Mouse (Mus musculus) CH12.LX (cell line): ENCODE results near the gene Slc29a4. TPM values are rescaled to one million over a fixed set of nuclear protein-coding genes. Genes with fewer than 3 reads are reported as not detected.

Experiments used
- DNase-seq: peaks from one replicate; pipeline ENCODE4 v3.0.0-alpha.2; 2013; ENCODE audit errors: extremely low read depth
- H3K27ac ChIP-seq: 2 replicates; pipeline ENCODE4 v1.5.1; 2012; ENCODE audit warnings: low read depth, mild to moderate bottlenecking, control low read depth, moderate library complexity; ENCODE audit not compliant: insufficient read depth
- H3K27me3 ChIP-seq: replicated peaks from 2 replicates; pipeline ENCODE3; 2012; ENCODE audit warnings: inconsistent platforms
- H3K36me3 ChIP-seq, 2 experiments: replicated peaks in 1 of 2; 2 replicates each; pipeline versions ENCODE3 to v1.6.1; 2012; ENCODE audit warnings: inconsistent platforms in 1 of 2, low read length in 1 of 2, mild to moderate bottlenecking in 1 of 2, mixed read lengths in 1 of 2, moderate library complexity in 1 of 2; ENCODE audit not compliant: control insufficient read depth in 1 of 2, insufficient read depth in 1 of 2
- H3K4me1 ChIP-seq, 2 experiments: 2 replicates each; pipeline ENCODE4 v1.6.1; 2012; ENCODE audit warnings: inconsistent platforms in 1 of 2, moderate library complexity in 1 of 2; ENCODE audit not compliant: insufficient read depth in 2 of 2, control insufficient read depth in 1 of 2
- H3K4me2 ChIP-seq: 2 replicates; pipeline ENCODE4 v1.6.1; 2012; ENCODE audit warnings: low read depth, mild to moderate bottlenecking, control low read depth; ENCODE audit not compliant: poor library complexity, insufficient read depth, severe bottlenecking
- H3K4me3 ChIP-seq, 3 experiments: fragments of 150-350 bp in 1 of 3; sonication (generic) in 1 of 3; replicated peaks in 1 of 3; 2 replicates each; pipeline versions ENCODE3 to v1.5.1; 2011 to 2012; ENCODE audit warnings: low read depth in 2 of 3, low read length in 2 of 3, mild to moderate bottlenecking in 2 of 3, moderate library complexity in 2 of 3, control low read depth in 1 of 3, improper control_type of control experiment in 1 of 3, inconsistent platforms in 1 of 3, mixed read lengths in 1 of 3; ENCODE audit not compliant: poor library complexity in 1 of 3
- H3K79me2 ChIP-seq: replicated peaks from 2 replicates; pipeline ENCODE4 v1.6.1; 2012; ENCODE audit warnings: mild to moderate bottlenecking, moderate library complexity; ENCODE audit not compliant: control insufficient read depth, poor library complexity, insufficient read depth, severe bottlenecking; ENCODE audit errors: extremely low read depth
- H3K9ac ChIP-seq: 2 replicates; pipeline ENCODE4 v1.6.1; 2012; ENCODE audit warnings: low read depth, mild to moderate bottlenecking, control low read depth, moderate library complexity; ENCODE audit not compliant: insufficient read depth
- H3K9me3 ChIP-seq: replicated peaks from 2 replicates; pipeline ENCODE3; 2012; ENCODE audit warnings: low read length, inconsistent platforms, mixed read lengths
- BHLHE40 ChIP-seq: IDR thresholded peaks from 2 replicates; pipeline ENCODE4 v1.6.1; 2011; ENCODE audit warnings: mild to moderate bottlenecking, low read depth, low read length, improper control_type of control experiment
- CHD1 ChIP-seq: IDR thresholded peaks from 2 replicates; pipeline ENCODE4 v1.6.1; 2012; ENCODE audit warnings: low read depth, low read length, improper control_type of control experiment, inconsistent platforms
- CTCF ChIP-seq, 2 experiments: IDR thresholded peaks in 1 of 2; conservative IDR thresholded peaks in 1 of 2; 2 replicates each; pipeline ENCODE4 v1.5.1; 2011 to 2012; ENCODE audit warnings: low read depth in 2 of 2, low read length in 2 of 2, improper control_type of control experiment in 1 of 2, inconsistent platforms in 1 of 2, mild to moderate bottlenecking in 1 of 2, moderate library complexity in 1 of 2
- EP300 ChIP-seq: IDR thresholded peaks from 2 replicates; pipeline ENCODE4 v1.6.1; 2011; ENCODE audit warnings: low read length, improper control_type of control experiment
- GABPA ChIP-seq: IDR thresholded peaks from 2 replicates; pipeline ENCODE4 v1.6.1; 2012; ENCODE audit warnings: low read depth, low read length, improper control_type of control experiment, inconsistent platforms; ENCODE audit not compliant: insufficient replicate concordance
- HCFC1 ChIP-seq: IDR thresholded peaks from 2 replicates; pipeline ENCODE4 v1.6.1; 2012; ENCODE audit warnings: low read depth, mild to moderate bottlenecking, inconsistent platforms, low read length, improper control_type of control experiment
- JUND ChIP-seq: conservative IDR thresholded peaks from 2 replicates; pipeline ENCODE4 v1.6.1; 2011; ENCODE audit warnings: low read depth, low read length, improper control_type of control experiment
- KAT2A ChIP-seq: IDR thresholded peaks from 2 replicates; pipeline ENCODE4 v1.6.1; 2012; ENCODE audit warnings: low read length, improper control_type of control experiment, inconsistent platforms; ENCODE audit not compliant: insufficient replicate concordance
- MAZ ChIP-seq: IDR thresholded peaks from 2 replicates; pipeline ENCODE4 v1.6.1; 2012; ENCODE audit warnings: low read depth, mild to moderate bottlenecking, inconsistent platforms, low read length, improper control_type of control experiment, moderate library complexity
- MEF2A ChIP-seq: IDR thresholded peaks from 2 replicates; pipeline ENCODE4 v1.6.1; 2014; ENCODE audit warnings: low read depth, mild to moderate bottlenecking, inconsistent platforms, low read length, improper control_type of control experiment, borderline replicate concordance
- MYC ChIP-seq: IDR thresholded peaks from 2 replicates; pipeline ENCODE4 v1.6.1; 2011; ENCODE audit warnings: low read depth, mild to moderate bottlenecking, improper control_type of control experiment, low read length
- NELFE ChIP-seq: IDR thresholded peaks from 2 replicates; pipeline ENCODE4 v1.6.1; 2011; ENCODE audit warnings: low read depth, low read length, improper control_type of control experiment
- POLR2A ChIP-seq: IDR thresholded peaks from 2 replicates; pipeline ENCODE4 v1.6.1; 2011; ENCODE audit warnings: low read depth, mild to moderate bottlenecking, improper control_type of control experiment, low read length
- POLR2AphosphoS2 ChIP-seq: IDR thresholded peaks from 2 replicates; pipeline ENCODE4 v1.6.1; 2011; ENCODE audit warnings: low read depth, low read length, improper control_type of control experiment
- RAD21 ChIP-seq: IDR thresholded peaks from 2 replicates; pipeline ENCODE4 v1.6.1; 2011; ENCODE audit warnings: low read depth, mild to moderate bottlenecking, low read length, improper control_type of control experiment, moderate library complexity
- RCOR1 ChIP-seq: conservative IDR thresholded peaks from 2 replicates; pipeline ENCODE4 v1.6.1; 2012; ENCODE audit warnings: low read depth, mild to moderate bottlenecking, inconsistent platforms, low read length, improper control_type of control experiment
- SMC3 ChIP-seq: IDR thresholded peaks from 2 replicates; pipeline ENCODE4 v1.6.1; 2011; ENCODE audit warnings: low read depth, low read length, improper control_type of control experiment
- TBP ChIP-seq: conservative IDR thresholded peaks from 2 replicates; pipeline ENCODE4 v1.6.1; 2011; ENCODE audit warnings: low read depth, low read length, improper control_type of control experiment
- UBTF ChIP-seq: IDR thresholded peaks from 2 replicates; pipeline ENCODE4 v1.6.1; 2012; ENCODE audit warnings: low read depth, mild to moderate bottlenecking, inconsistent platforms, low read length, improper control_type of control experiment, moderate library complexity
- ZC3H11A ChIP-seq: IDR thresholded peaks from 2 replicates; pipeline ENCODE4 v1.6.1; 2012; ENCODE audit warnings: low read depth, mild to moderate bottlenecking, inconsistent platforms, low read length, improper control_type of control experiment
- ZNF384 ChIP-seq: IDR thresholded peaks from 2 replicates; pipeline ENCODE4 v1.6.1; 2012; ENCODE audit warnings: low read depth, low read length, improper control_type of control experiment, inconsistent platforms
- dilution Hi-C: fragments of 300-500 bp; cut with MboI; formaldehyde crosslinking; loops from 2 replicates; pipeline ENCODE4 v1.14.3; 2020; ENCODE audit warnings: low sequenced_read_pairs; ENCODE audit not compliant: extremely low pct_unique_long_range_greater_than_20kb, extremely low pct_ligation_motif_present
- in situ Hi-C: fragments of 300-500 bp; cut with MboI; formaldehyde crosslinking; loops from 3 replicates; pipeline ENCODE4 v1.14.3; 2019; ENCODE audit warnings: low sequenced_read_pairs, low pct_ligation_motif_present, low pct_unique_long_range_greater_than_20kb, mixed read lengths
- polyA plus RNA-seq: library from polyadenylated mRNA; unstranded; fragments of >175 nt; gene quantifications from 2 replicates; pipeline ENCODE4 v1.2.1, GENCODE M21; 2012; ENCODE audit warnings: low read depth; ENCODE audit not compliant: insufficient read length
- total RNA-seq, 2 experiments: library from RNA; depleted of rRNA; stranded (reverse); fragments of 300-350 nt in 1 of 2; fragments of >200 nt in 1 of 2; gene quantifications; 2 replicates each; pipeline ENCODE4 v1.2.3; 2012 to 2014

Slc29a4 gene
- total and polyA plus RNA-seq, 3 experiments, result not detected

DNA sequence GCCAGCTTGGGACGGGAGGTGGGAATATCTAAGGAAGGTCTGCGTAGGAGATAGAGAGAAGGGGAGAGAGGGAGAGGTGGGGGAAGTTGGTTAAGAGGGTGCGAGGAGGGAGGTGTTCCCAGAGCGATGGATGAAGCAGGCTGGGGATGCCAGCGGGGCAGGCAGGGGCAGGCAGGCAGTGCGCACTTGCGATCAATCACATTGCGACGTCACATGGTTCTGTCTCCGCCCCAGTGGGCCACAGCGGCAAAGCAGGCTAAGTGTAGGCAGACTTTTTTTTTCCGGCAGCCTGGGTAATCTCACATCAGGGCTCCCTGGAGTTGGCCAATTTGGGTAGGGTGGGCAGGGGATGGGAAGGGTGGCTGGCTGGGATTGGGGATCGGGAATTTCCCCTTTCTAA is 59.9 kb downstream of the Slc29a4 start:
- Histone ChIP-seq H3K79me2 (no peaks in the 10 kb centered on the region), H3K36me3 (peaks cover 23 to 84% of the 10 kb centered on the region in 2 experiments), H3K9me3 (no peaks in the 10 kb centered on the region), H3K4me3 (no peak overlapping the region), H3K9ac (no peak overlapping the region), H3K27me3 (no peaks in the 10 kb centered on the region), H3K27ac (no peak overlapping the region), H3K4me1 (peaks cover 6 to 18% of the 10 kb centered on the region in 2 experiments; a peak in 3 of 4 replicates), H3K4me2 (no peak overlapping the region)
- in situ Hi-C loops (no loop called here), dilution Hi-C loops (no loop called here)
- DNase-seq, result no peak
- no peak for TF ChIP-seq POLR2A
- no peak for TF ChIP-seq MEF2A
- no peak for TF ChIP-seq CTCF (conservative IDR thresholded peaks at IDR 0.05 in 1 of 2, IDR thresholded peaks at IDR 0.05 in 1 of 2; ENCODE audit: low read depth in 2 of 2, low read length in 2 of 2)
- TF ChIP-seq BHLHE40, result no peak
- no peak for TF ChIP-seq HCFC1
- no peak for TF ChIP-seq POLR2AphosphoS2
- no peak for TF ChIP-seq UBTF
- TF ChIP-seq EP300, result no peak
- no peak for TF ChIP-seq KAT2A
- no peak for TF ChIP-seq MYC
- no peak for TF ChIP-seq ZC3H11A
- TF ChIP-seq RAD21, result no peak
- no peak for TF ChIP-seq CHD1
- TF ChIP-seq TBP, result no peak
- no peak for TF ChIP-seq NELFE
- no peak for TF ChIP-seq JUND
- no peak for TF ChIP-seq RCOR1
- TF ChIP-seq MAZ, result no peak
- no peak for TF ChIP-seq GABPA
- no peak for TF ChIP-seq SMC3

DNA sequence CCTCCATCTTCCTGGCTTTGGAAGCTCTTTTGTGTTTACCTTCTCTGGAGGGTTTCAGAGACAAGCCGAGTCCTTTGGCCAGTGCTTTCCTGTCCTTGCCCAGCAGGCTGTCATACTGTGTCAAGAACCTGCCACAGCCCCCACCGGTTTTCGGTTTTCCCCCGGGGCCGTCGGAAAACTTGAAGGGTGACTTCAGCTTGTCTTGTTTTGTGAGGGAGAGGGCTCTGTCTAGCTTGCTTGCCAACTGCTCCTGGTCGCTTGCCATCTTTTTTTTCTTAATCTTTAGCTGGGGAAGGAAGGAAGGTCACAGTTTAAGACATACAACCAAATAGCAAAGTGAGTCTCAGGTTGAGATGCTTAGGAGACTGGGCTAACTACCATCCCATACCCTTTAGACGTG is 67.5 kb downstream of the Slc29a4 start:
- peaks cover 41 to 93% of the 10 kb centered on the region in 2 experiments for H3K36me3 ChIP-seq
- no peak overlapping the region for H3K4me2 ChIP-seq
- no peak overlapping the region for H3K27ac ChIP-seq
- no peaks in the 10 kb centered on the region for H3K79me2 ChIP-seq
- in situ Hi-C loops, result loop anchor here (10.0 kb wide), 2 partner anchors 55 to 115 kb away; partner anchors contain the start of gene Tnrc18
- no peaks in the 10 kb centered on the region for H3K27me3 ChIP-seq
- DNase-seq, result no peak
- TF ChIP-seq ZNF384 (no peak), POLR2AphosphoS2 (no peak), POLR2A (no peak)
- dilution Hi-C loops, result no loop called here
- no peak overlapping the region for H3K4me3 ChIP-seq
- no peaks in the 10 kb centered on the region for H3K9me3 ChIP-seq
- H3K9ac ChIP-seq, result no peak overlapping the region
- peaks cover 0 to 9% of the 10 kb centered on the region in 2 experiments; a peak in 2 of 4 replicates for H3K4me1 ChIP-seq
